Mouse (Mus musculus) neural tube, embryonic 11.5 days (tissue): ENCODE measurements around the gene Il1r2. TPM values are rescaled to one million over a fixed set of nuclear protein-coding genes. Genes with fewer than 3 reads are reported as not detected.

ENCODE experiments used
- ATAC-seq: fragments of 200-750 bp; cut with Nextera tagmentation; 2 replicates; pipeline ENCODE4 v1.8.0; 2017; ENCODE audit warnings: moderate number of reproducible peaks, mild to moderate bottlenecking, moderate TSS enrichment, moderate library complexity; ENCODE audit not compliant: insufficient read depth, low FRiP score, low TSS enrichment
- DNase-seq: peaks from one replicate; pipeline ENCODE4 v3.0.0-alpha.2; 2015; ENCODE audit warnings: low spot score
- H3K27ac ChIP-seq: fragments of 300-500 bp; sonication (generic); 2 replicates; pipeline ENCODE4 v1.5.1; 2014; ENCODE audit warnings: low read depth, mild to moderate bottlenecking, low read length
- H3K27me3 ChIP-seq: fragments of 300-500 bp; sonication (generic); 2 replicates; pipeline ENCODE4 v1.6.1; 2014; ENCODE audit warnings: mild to moderate bottlenecking, low read length, mixed read lengths; ENCODE audit not compliant: control insufficient read depth, insufficient read depth
- H3K36me3 ChIP-seq: fragments of 300-500 bp; sonication (generic); 2 replicates; pipeline ENCODE4 v1.6.1; 2014; ENCODE audit warnings: mild to moderate bottlenecking, low read length, moderate library complexity, mixed read lengths; ENCODE audit not compliant: control insufficient read depth, insufficient read depth
- H3K4me1 ChIP-seq: fragments of 300-500 bp; sonication (generic); 2 replicates; pipeline ENCODE4 v1.6.1; 2014; ENCODE audit warnings: low read length, mixed read lengths; ENCODE audit not compliant: control insufficient read depth, insufficient read depth
- H3K4me2 ChIP-seq: fragments of 300-500 bp; sonication (generic); 2 replicates; pipeline ENCODE4 v1.6.1; 2014; ENCODE audit warnings: low read depth, mild to moderate bottlenecking, moderate library complexity
- H3K4me3 ChIP-seq: fragments of 300-500 bp; sonication (generic); 2 replicates; pipeline ENCODE4 v1.5.1; 2014; ENCODE audit warnings: low read depth, low read length
- H3K9ac ChIP-seq: fragments of 300-500 bp; sonication (generic); 2 replicates; pipeline ENCODE4 v1.6.1; 2014; ENCODE audit warnings: mild to moderate bottlenecking, low read length
- H3K9me3 ChIP-seq: fragments of 300-500 bp; sonication (generic); 2 replicates; pipeline ENCODE4 v1.6.1; 2016; ENCODE audit warnings: low read length; ENCODE audit not compliant: control insufficient read depth
- WGBS: fragments of 180-500 bp; shearing (Covaris S2); extraction: QIAGEN DNeasy Blood & Tissue Kit; methylation state at CpG from one replicate; pipeline ENCODE4 v1.1.7; 2014; 5-methylcytosine and 5-hydroxymethylcytosine counted together
- polyA plus RNA-seq: library from polyadenylated mRNA; unstranded; fragments of >200 nt; fragmentation: Nextera tagmentation; extraction: Ambion mirVana; gene quantifications from 2 replicates; pipeline ENCODE4 v1.2.1, GENCODE M21; 2014

The Il1r2 gene
- polyA plus RNA-seq, 1 experiment from 2014 or later = not detected

DNA sequence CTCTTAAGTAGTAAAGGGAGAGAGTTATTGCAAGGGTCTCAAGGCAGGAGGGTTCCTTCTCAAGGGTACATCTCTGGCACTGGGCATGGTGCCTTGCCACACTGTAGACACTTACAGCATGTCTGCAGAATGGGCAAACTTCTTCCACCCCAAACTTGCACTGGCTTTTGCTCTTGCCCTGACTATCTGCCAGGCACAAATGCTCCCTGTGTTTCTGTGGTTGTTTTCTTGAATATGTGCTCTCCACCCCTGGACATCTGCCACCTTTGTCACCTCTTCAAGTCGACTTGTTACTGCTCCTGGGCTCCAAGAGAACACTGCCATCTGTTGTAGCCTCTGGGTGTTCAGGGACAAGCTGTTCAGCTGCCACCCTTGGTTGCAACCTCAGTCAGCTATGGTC lies 57.8 kb downstream of the Il1r2 start:
- Histone ChIP-seq H3K4me3 (no peak overlapping the region), H3K9ac (no peak overlapping the region), H3K4me2 (no peak overlapping the region), H3K4me1 (no peaks in the 10 kb centered on the region), H3K36me3 (no peaks in the 10 kb centered on the region), H3K27me3 (no peaks in the 10 kb centered on the region), H3K27ac (no peak overlapping the region), H3K9me3 (no peaks in the 10 kb centered on the region)
- DNase-seq (no peak), ATAC-seq (no peak)
- 46% methylated on average over 1 of the region's 1 CpGs for WGBS

DNA sequence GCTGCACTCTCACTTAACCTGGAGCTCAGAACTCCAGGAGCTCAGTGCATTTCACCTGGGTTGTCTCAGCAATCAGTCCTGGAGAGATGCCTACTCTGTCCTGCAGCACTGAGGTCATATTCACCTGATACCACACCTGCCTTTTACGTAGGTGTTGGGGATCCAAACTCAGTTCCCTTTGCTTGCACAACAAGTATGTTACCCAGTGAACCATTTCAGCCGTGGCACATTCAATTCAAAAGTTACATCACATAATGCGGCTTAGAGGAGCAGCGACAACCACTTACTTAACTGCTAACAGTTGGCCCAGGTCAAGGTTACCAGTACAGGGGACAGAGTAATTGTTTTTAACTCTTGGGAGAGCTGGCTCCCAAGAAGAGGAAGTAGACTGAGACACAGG lies 58.8 kb downstream of the Il1r2 start:
- H3K4me3 ChIP-seq = no peak overlapping the region
- no peaks in the 10 kb centered on the region for H3K4me1 ChIP-seq
- WGBS = 90% methylated on average over 4 of the region's 4 CpGs
- no peaks in the 10 kb centered on the region for H3K36me3 ChIP-seq
- H3K4me2 ChIP-seq = no peak overlapping the region
- ATAC-seq = no peak
- no peaks in the 10 kb centered on the region for H3K9me3 ChIP-seq
- DNase-seq = no peak
- H3K27ac ChIP-seq = no peak overlapping the region
- H3K9ac ChIP-seq = no peak overlapping the region
- no peaks in the 10 kb centered on the region for H3K27me3 ChIP-seq

DNA sequence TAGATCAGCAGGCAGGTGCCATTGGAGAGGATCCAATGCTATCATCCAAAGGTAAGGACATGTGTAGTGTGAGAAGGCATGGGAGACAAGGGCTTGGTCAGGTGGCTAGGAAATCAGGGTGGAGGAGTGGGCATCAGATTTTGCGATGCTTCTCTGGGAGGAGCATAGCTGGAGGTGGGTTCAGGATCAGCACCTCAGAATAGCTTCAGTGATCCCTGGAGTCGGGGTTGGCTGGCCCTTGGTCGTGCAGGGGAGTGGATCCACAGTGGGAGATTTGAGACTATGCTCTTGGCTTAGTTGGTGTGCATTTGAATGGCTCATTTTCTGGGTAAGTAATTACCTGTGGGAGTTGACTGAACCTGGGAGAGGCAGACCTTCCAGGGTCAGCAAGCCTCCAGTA lies 59.7 kb downstream of the Il1r2 start:
- Histone ChIP-seq H3K4me1 (no peaks in the 10 kb centered on the region), H3K27me3 (no peaks in the 10 kb centered on the region), H3K36me3 (no peaks in the 10 kb centered on the region), H3K4me2 (no peak overlapping the region), H3K27ac (no peak overlapping the region), H3K9ac (no peak overlapping the region), H3K9me3 (no peaks in the 10 kb centered on the region), H3K4me3 (no peak overlapping the region)
- WGBS = 77% methylated on average over 3 of the region's 3 CpGs
- ATAC-seq (no peak), DNase-seq (no peak)

DNA sequence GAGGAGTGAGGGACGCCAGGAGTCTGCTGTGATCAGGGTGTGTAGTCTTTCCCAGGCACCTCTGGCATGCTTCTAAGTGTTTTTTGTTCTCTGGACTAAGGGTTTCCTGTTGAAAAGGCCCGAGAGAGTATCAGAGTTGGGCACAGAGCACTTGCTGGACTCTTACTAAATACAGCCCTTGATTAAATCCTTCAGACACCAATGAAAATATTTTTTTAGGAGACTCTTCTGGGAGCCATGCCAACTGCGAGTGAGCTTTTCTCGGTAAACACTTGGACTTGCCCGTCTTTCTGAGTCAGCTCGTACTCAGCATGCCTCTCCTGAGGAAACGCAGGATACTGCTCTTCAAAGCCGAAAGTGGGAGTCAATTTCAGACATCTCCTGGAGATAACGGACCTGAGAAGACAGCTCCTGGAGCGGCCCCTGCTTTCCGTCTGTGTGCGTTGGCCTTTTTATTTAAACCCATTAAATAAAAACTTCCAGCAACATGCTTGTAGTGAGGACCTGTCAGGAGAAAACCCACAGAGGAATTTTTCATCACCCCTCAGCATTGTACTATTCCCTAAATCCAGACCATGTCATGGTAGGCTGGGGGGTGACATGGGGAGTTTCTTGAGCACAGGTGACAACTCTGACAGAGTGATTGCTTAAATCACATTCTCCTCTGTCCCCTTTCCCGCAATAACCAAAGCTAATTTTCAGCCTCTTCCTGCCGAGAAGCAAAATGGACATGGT lies 66.1 kb downstream of the Il1r2 start:
- no peak overlapping the region for H3K9ac ChIP-seq
- H3K27ac ChIP-seq = no peak overlapping the region
- no peaks in the 10 kb centered on the region for H3K9me3 ChIP-seq
- H3K4me2 ChIP-seq = no peak overlapping the region
- H3K27me3 ChIP-seq = no peaks in the 10 kb centered on the region
- H3K4me1 ChIP-seq = no peaks in the 10 kb centered on the region
- 80% methylated on average over 14 of the region's 14 CpGs for WGBS
- no peaks in the 10 kb centered on the region for H3K36me3 ChIP-seq
- no peak for DNase-seq
- H3K4me3 ChIP-seq = no peak overlapping the region
- no peak for ATAC-seq

DNA sequence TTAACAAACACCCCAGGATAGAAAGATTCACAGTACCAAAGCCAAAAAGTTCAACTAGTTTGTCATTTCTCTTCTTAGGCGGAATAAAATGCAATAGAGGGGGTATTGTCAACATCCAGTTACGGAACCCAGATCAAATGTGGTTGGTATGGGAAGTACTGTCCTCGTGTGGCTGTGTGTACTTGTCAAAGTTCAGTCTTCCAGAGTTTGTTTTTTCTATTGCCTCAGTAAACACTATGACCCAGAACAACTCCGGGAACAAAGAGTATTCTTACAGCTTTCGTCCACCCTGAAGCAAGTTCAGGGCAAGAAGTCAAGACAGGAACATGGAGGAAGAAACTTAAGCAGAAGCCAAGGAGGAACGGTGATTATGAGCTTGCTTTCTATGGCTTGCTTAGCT lies 82.2 kb downstream of the Il1r2 start:
- no peak overlapping the region for H3K4me2 ChIP-seq
- H3K4me3 ChIP-seq = no peak overlapping the region
- H3K36me3 ChIP-seq = no peaks in the 10 kb centered on the region
- no peaks in the 10 kb centered on the region for H3K27me3 ChIP-seq
- ATAC-seq (no peak), DNase-seq (no peak)
- H3K9ac ChIP-seq = no peak overlapping the region
- WGBS = 85% methylated on average over 6 of the region's 6 CpGs
- no peaks in the 10 kb centered on the region for H3K9me3 ChIP-seq
- no peaks in the 10 kb centered on the region for H3K4me1 ChIP-seq
- H3K27ac ChIP-seq = no peak overlapping the region

DNA sequence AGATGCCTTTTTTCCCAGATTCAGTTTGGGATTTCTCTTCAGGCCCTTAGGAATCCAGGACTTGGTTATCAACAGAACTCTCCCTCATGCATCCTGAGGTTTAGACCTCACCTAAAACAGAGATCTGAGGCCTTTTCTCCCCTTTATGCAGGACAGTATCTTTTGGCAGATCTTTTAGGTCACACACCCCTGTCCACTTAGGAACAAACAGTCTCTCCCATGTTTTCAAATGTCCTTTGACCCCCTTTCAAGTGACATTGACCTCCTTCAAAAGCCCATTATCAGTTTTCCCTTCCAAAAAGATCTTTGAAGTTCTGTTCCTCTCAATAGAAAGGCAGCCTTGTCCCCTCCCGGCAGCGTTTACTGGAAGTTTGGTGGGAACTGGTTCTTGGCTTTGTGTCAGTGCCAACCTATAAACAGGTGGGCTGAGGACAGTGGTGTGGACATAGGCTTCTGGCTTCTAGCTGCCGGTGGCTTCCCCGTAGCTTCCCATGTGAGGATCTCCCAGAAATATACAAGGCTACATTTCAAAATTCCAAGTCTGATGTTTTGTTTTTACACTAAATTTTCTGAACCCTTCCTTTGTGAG lies 89.5 kb downstream of the Il1r2 start:
- H3K4me2 ChIP-seq = no peak overlapping the region
- no peaks in the 10 kb centered on the region for H3K27me3 ChIP-seq
- H3K36me3 ChIP-seq = no peaks in the 10 kb centered on the region
- DNase-seq = no peak
- ATAC-seq = no peak
- H3K9ac ChIP-seq = no peak overlapping the region
- H3K4me3 ChIP-seq = no peak overlapping the region
- H3K9me3 ChIP-seq = no peaks in the 10 kb centered on the region
- WGBS = 84% methylated on average over 4 of the region's 4 CpGs
- no peak overlapping the region for H3K27ac ChIP-seq
- H3K4me1 ChIP-seq = no peaks in the 10 kb centered on the region

DNA sequence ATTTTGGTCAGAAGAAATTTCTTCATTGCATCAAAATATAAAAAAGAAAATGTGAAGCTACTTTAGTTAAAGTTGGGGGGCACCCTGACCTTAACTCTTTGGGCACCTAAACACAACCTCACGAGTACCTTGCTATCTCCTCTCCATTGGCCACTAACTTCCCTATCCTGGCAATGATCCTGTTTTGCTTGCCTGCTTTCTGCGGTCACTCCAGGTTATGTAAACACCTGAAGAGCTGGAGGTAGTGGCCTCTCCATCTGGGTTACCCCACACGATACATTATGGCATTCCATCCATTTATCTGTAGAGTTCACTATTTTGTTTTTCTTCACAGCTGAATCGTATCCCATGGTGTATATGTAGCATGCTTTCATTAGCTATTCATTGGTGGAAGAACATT lies 90.5 kb downstream of the Il1r2 start:
- no peaks in the 10 kb centered on the region for H3K9me3 ChIP-seq
- no peak overlapping the region for H3K4me2 ChIP-seq
- 86% methylated on average over 4 of the region's 4 CpGs for WGBS
- DNase-seq (no peak), ATAC-seq (no peak)
- H3K4me3 ChIP-seq = no peak overlapping the region
- no peak overlapping the region for H3K27ac ChIP-seq
- H3K36me3 ChIP-seq = no peaks in the 10 kb centered on the region
- H3K9ac ChIP-seq = no peak overlapping the region
- no peaks in the 10 kb centered on the region for H3K4me1 ChIP-seq
- no peaks in the 10 kb centered on the region for H3K27me3 ChIP-seq

DNA sequence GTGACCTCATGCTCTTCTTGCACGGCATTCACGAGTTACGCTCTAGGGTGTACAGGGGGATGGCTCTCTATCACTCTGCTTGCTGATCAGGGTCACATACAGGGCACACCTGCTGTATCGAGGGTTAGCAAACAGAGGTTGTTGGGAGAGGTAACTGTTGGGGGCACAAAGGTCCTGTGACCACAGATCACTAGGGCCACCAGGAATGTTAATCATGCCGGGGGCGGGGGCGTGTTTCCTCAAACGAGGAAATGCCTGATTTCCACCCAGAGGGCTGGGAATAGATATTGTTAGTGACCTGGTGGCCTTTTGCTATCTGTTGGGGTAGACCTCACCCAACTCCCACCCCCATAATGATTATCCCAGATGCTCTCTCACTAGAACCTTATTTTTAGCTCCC lies 93.7 kb downstream of the Il1r2 start:
- no peak overlapping the region for H3K4me2 ChIP-seq
- 74% methylated on average over 8 of the region's 8 CpGs for WGBS
- no peak overlapping the region for H3K27ac ChIP-seq
- H3K4me3 ChIP-seq = no peak overlapping the region
- no peaks in the 10 kb centered on the region for H3K4me1 ChIP-seq
- ATAC-seq (no peak), DNase-seq (no peak)
- H3K36me3 ChIP-seq = no peaks in the 10 kb centered on the region
- no peaks in the 10 kb centered on the region for H3K9me3 ChIP-seq
- no peaks in the 10 kb centered on the region for H3K27me3 ChIP-seq
- H3K9ac ChIP-seq = no peak overlapping the region

DNA sequence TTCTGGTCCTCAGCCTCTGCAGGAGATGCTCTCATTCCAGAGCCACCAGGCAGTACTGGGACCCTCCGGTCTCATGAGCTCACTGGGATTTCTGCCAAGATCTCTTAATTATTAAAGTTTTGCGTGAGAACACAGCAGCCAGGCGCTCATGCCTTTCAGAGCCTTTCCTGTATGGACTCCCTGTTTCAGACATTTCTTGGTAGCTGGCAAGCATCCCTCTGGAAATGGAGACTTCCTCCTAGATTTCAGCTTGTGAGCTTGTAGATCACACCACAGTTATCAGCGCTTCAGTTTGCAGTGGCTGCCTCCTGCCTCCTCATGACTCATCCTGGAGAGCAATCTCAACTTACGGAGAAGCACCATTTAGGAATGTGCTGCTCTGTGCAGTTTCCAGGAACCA lies 98.0 kb downstream of the Il1r2 start:
- no peak overlapping the region for H3K4me3 ChIP-seq
- no peaks in the 10 kb centered on the region for H3K36me3 ChIP-seq
- no peaks in the 10 kb centered on the region for H3K9me3 ChIP-seq
- H3K4me1 ChIP-seq = no peaks in the 10 kb centered on the region
- H3K4me2 ChIP-seq = no peak overlapping the region
- ATAC-seq = no peak
- no peak overlapping the region for H3K9ac ChIP-seq
- WGBS = 92% methylated on average over 5 of the region's 5 CpGs
- no peaks in the 10 kb centered on the region for H3K27me3 ChIP-seq
- H3K27ac ChIP-seq = no peak overlapping the region
- DNase-seq = no peak
